Mouse (Mus musculus) thymus, postnatal 0 days (tissue): ENCODE results near the gene Gm45716. TPM values are rescaled to one million over a fixed set of nuclear protein-coding genes. Genes with fewer than 3 reads are reported as not detected.
A peak's percentile ranks its signal among the peaks of the same experiment; 100 is the strongest.

ENCODE experiments used
- DNase-seq: peaks from one replicate; pipeline ENCODE4 v3.0.0-alpha.2; 2015; ENCODE audit warnings: low spot score
- polyA plus RNA-seq: library from polyadenylated mRNA; unstranded; fragments of >200 nt; fragmentation: Nextera tagmentation; extraction: Ambion mirVana; gene quantifications from 2 replicates; pipeline ENCODE4 v1.2.1, GENCODE M21; 2015

Gene Gm45716
- polyA plus RNA-seq, 1 experiment from 2014 or later = 25.6 TPM

GRCm38 (mm10) chr11:90200826-90201225 lies 13.3 kb downstream of the Gm45716 start:
- no peak for DNase-seq

GRCm38 (mm10) chr11:90214246-90214645 lies 26.8 kb downstream of the Gm45716 start:
- DNase-seq = no peak

GRCm38 (mm10) chr11:90220022-90220645 lies 32.7 kb downstream of the Gm45716 start:
- DNase-seq = no peak

GRCm38 (mm10) chr11:90220750-90221149 lies 33.3 kb downstream of the Gm45716 start:
- no peak for DNase-seq

DNA sequence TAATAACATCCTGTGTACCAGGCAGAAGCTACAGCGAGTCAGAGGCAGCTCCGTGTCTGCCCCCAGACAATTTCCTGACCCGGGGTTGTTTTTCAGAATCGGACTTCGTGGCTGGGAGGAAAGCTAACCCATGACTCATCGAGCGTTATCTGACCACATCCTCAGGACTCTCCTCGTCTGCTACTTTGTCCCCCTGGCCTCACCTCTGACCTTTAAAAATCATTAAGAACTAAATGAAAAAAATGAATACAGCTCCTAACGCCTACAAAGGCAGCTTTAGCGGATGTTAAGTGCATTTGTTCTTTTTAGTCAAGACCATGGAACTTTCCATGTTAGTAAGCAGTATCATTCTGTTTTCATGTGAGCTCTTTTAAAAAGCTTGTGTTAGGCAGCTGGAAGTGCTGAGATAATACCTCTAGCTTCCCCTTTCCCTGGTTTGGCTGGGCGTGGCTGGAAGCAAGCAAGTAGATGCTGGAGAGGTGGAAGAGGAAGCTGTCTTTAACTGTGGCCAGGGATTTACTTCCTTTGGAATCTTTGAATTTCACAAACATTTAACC lies 37.5 kb downstream of the Gm45716 start:
- DNase-seq = peak; percentile 9

DNA sequence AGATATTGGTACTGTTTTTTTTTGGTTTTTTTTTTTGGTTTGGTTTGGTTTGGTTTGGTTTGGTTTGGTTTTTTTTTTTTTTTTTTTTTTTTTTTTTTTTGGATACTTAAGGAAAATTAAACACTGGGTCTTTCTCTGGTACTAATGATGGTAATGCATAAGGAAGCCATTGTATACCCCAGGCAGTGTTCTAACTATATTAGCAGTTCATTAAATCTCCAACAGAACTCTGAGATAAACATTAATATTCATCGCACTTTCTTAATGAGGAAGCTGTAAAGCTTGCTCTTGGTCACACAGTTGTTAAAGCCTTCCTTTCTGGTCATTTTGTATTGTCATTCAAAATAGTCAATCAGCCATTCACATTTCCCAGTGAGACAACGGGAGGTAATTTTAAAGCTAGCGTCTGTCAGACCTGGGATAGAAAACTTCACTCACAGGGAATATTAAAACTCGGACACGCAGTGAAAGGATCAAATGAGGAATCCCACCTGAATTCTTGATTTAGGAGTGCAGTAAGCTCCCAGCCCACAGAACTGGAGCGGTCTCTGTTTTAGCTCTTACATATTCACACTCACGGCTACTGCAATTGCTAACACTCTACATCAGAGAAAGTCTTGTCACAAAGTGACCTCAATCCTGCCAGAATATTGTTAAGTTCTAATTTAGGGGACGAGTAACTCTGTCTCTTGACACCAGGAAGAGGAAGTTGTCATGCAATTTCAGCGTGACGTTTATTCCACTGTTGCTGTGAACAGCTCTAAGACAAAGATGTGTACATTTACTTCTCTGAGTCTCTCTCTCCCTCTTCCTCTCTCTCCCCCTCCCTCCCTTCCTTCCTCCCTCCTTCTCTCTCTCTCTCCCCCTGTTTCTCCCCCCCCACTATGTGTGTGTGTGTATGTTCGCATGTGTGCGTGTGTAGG lies 39.8 kb downstream of the Gm45716 start:
- DNase-seq = no peak

GRCm38 (mm10) chr11:90228251-90228949 lies 40.9 kb downstream of the Gm45716 start:
- no peak for DNase-seq

GRCm38 (mm10) chr11:90229800-90230199 lies 42.3 kb downstream of the Gm45716 start:
- no peak for DNase-seq

- no peak for DNase-seq
Measured at GRCm38 (mm10) chr11:90230671-90231070, 43.2 kb downstream of the Gm45716 start.

DNA sequence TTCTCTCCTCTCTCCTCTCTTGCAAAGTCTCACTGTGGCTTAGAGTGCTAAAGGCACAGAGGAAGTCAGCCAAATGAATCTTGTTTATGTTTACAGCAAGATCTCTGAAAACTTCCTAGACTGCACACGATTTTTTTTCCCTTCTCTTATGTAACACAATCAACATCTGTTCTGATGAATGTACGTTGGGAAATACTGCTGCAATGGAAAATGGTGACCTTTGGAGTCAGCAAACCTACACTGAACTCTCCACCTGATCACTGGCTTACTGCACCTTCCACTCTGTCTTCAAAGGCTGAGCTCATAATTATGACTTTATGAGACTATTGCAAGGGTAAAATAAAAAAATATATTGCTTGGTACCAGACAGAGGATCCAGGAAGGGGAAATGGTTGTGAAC lies 44.1 kb downstream of the Gm45716 start:
- DNase-seq = no peak

DNA sequence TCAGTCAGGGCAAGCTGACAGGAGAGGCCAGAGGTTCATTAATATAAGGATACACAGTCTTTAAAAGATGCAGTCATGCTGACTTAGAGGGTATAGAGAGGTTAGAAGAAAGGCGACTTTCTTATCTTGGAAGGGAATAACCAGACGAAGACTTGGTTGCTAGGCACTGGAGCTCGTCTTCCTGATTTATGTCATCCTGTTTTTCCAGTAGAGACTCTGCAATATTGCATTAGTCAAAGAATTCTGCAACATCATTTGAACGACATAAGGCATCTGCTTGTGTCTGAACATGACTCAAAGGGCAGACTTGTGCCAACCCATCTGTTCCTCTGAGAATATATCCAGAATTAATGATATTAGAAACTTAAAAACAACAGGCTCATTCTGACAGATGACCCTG lies 45.2 kb downstream of the Gm45716 start:
- DNase-seq = no peak

DNA sequence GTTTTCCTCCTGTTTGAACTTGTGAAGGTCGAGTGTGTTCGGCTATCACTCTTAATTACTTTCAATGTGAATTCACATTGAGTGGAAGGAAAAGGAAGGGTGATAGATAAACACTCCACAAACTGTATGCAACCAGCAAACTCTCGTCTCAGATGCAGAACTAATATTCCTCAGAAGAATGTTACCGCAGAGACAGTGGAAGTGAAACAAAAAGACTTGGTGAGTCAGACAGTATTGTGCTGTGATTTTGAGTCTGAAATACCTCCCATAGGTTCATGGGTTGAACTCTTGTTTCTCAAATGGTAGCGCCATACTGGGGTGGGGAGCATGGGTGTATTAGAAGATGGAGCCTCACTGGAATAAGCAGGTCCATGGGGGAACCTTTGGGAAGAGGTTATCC lies 47.7 kb downstream of the Gm45716 start:
- DNase-seq = no peak

GRCm38 (mm10) chr11:90237616-90238015 lies 50.1 kb downstream of the Gm45716 start:
- DNase-seq = no peak

- no peak for DNase-seq
Measured at GRCm38 (mm10) chr11:90238657-90239056, 51.2 kb downstream of the Gm45716 start.

DNA sequence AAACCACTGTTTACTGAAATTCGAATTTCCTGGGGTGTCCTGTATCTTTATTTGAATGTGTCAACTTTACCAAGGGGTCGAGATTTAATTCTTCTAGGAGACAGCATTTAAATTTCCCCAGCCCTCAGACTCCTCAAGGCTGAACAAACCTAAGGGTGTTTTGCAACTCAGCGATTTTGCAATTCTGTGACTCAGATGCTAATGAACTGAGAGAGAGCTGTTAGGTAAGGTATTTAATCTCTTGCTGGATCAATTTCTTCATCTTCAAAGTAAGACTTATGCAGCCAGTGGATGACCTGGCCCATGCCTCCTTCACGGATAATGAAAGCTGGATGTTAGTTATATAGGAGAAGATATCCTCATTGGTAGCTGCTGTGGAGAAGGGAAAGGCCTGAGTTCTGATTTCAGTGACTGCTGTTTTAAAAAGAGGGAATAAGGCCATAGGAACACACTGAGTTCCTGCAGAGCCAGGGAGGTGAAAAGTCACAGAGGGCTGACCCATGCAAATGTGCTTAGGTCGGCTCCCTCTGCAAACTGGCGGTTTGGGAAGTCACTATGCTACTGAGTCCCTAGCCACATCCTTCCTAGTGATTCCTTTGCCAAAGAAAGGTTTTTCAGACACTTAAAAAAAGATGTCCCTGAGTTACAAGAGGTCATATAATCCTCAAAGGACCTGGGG lies 53.3 kb downstream of the Gm45716 start:
- no peak for DNase-seq

DNA sequence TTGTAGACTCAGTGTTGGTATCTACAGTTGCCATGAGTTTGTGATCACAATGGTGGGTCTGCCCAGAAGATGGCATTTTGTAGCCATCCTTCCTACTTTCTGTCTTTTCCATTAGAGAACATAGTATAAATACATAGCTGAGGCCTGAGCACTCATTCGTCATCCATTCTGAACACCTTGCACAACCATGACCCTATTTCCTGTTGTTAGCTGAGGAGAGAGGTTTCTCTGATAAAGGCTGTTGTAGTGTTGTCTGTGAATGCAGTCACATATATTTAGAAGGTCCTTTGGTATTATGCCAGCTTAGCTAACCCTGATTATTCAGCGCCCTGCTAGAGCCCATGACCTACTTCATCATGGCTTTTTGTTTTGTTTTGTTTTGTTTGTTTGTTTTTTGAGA lies 54.4 kb downstream of the Gm45716 start:
- DNase-seq = no peak

DNA sequence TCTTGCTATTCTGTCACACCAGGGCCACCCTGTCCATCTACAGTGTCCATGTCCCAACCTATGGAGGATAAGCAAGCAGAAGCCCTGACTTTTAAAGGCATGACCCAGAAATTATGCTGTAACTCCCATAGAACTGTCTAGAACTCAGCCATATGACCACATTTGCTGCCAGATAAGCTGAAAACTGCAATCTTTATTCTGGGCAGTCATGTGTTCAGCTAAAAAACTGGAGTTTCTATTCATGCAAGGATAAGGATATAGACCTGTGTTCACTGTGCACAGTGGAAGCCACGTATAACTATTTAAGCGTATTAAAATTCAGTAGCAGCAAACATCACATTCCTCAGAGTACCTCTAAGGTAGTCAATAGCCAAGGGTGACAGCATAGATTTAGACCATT lies 55.8 kb downstream of the Gm45716 start:
- DNase-seq = no peak

GRCm38 (mm10) chr11:90245630-90246029 lies 58.1 kb downstream of the Gm45716 start:
- no peak for DNase-seq

- DNase-seq = peak; percentile 42
Measured at GRCm38 (mm10) chr11:90246676-90247075, 59.2 kb downstream of the Gm45716 start.

DNA sequence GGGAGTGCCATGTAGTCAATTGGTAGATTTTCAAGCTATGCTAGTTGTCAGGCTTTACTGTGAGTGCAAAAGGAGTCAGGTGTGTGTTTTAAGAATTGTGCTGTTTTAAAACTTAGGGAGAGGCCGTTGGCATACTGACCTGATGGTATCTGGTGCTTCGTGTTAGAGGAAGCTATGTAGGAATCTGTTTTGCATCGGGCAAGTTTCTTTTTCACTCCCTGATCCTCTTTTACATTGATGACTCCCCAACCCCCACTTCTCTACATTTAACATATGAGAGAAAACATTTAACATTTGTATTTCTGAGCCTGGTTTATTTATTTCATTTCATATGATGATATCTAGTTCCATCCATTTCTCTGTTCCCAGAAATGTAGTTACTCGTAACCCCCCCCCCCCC lies 60.3 kb downstream of the Gm45716 start:
- no peak for DNase-seq

- DNase-seq = peak; percentile 99
Measured at GRCm38 (mm10) chr11:90249025-90249650, 61.7 kb downstream of the Gm45716 start, which contains the start of gene Mmd. Mmd (plus strand) TSS chr11:90249456.
